Mouse (Mus musculus) forelimb bud, embryonic 11.5 days (tissue): ENCODE data around the gene Trap1.
"Not testable (repeated sequence)": the region's sequence is repeated elsewhere in the genome, so short reads cannot be mapped to it uniquely, and the experiment has no call there.

ENCODE experiments used
- DNase-seq: peaks from one replicate; pipeline ENCODE4 v3.0.0-alpha.2; 2012; ENCODE audit warnings: low read depth, low spot score

Gene Trap1

DNA sequence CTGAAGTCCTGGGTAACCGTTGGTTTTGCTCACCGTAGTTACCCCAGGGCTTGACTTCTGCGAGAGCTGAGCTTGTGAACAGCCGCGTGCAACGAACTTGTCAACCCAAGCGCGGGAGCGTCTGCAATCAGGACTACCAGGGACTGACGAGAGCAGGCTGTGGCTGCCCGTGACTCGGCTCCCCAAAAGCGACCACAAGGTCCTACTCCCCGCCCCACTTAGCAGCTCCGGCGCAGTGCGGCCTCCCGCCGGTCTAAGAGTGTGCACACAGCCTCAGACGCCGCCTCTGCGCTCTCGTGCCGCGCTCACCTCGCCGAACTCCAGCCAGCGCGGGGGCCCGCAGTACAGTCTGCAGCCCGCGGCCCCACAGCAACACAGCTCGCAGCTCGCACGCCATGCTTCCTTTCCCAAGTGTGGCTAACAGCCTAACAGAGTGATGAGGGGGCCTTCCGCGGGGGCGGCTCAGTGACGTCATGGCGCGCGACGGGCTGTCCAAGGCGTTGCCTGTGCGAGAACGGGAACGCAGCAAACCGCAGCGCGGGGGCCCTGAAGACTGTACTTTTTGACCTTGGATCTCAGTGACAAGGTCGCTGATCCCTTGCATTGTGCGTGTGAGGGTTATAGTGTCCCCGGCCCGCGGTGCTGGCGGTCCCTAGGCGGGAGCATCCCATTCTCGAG, at the start of gene Trap1:
Gene Trap1 (minus strand): TSS at position 444 of the 678 bp plus-strand sequence.
- DNase-seq = peak; percentile 85

DNA sequence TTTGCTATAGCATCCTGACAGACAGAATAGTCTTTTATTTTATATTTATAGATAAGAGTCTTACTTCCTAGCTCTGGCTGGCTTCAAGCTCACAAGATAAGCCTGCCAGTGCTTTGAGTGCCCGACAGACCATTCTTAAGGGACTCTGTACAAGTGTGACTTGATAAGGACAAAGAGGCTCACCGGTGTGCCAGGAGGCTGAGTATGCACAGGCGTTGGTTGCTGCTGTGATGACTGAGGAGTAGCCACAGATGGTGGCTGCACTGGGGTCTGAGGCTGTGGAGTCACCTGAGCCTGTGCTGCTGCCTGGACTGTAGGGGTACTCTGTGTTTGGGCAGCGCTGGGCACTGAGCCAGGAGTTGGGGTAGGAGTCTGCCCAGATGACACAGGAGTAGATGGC, 39.4 kb upstream of the Trap1 start:
- no peak for DNase-seq

DNA sequence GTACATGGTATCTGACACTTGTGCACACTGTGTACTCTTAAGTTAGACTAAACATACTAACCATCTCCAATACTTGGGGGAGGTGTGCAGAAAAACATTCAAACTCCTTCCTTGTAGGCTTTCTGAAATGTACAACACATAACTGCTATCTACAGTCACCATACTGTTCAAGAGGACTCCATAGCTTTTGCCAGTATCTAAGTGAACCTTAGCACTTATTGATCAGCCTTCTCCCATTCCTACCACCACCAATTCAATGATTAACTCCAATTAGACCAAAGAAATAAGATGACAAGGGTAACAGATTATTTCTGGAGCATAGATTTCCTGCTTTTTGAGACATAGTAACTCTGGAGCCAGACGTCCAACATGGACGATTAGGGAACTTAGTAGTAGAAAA, 22.7 kb upstream of the Trap1 start:
- DNase-seq = no peak

- no peak for DNase-seq
Measured at GRCm38 (mm10) chr16:4097521-4097920, 19.9 kb upstream of the Trap1 start.

DNA sequence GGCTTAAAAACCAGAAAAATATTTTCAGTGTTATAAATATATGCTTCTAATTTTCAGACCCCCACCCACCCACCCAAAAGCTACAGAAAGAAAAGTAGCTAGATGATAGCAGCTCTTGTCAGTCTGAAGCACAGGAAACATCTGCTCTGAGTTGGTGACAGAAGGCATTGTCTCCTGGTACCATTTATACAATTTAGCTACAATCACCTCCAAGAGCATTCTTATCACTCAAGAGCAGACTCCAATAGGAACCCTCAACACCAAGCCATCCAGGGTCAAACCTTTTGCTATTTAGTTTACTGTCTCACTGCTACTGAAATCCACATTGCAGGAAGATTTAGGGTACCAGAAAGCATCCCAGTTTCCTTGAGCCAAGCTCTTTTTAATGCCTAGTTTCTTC, 19.3 kb upstream of the Trap1 start:
- no peak for DNase-seq

DNA sequence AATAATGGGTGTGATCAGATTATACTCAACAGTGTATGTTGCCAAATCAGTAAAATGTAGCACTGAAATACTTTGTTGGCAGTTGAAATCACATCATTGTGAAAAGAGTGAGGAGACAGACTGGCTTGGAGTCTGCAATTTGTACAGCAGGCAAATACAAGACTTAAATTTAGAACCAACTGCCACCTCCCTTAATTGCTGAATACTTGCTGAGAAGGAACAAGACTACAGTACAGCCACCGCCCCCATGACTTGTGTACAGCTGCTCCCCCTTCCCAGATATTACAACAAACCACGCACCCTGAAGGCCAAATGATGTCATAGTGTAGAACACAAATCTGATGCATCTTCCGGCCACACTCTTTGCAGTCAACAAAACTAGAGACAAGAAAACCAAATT, 18.5 kb upstream of the Trap1 start:
- no peak for DNase-seq

GRCm38 (mm10) chr16:4087214-4087913, 9.7 kb upstream of the Trap1 start:
- DNase-seq = no peak

DNA sequence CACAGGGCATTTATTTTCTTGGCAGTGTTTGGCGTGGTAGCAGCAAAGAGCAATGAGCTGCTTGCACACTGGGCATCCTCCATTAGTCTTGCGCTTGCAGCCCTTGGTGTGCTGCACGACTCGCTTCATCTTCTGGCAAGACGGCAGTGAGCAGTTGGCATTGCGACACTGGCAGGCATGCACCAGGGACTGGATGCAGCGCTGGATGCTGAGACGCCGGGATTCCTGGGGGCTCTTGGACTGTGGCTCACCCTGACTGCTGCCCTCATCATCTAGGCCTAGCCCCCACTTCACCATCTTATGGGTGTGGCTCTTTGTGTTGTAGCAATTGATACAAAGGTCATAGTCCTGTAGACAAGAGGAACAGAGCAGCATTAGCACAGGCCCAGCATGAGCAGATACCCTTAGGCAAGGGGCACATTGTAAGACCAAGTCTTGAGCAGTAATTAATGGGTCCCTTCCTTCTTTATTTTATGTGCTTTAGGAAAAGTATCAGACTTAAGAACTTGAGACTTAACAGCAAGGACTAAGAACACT, 8.3 kb upstream of the Trap1 start:
- DNase-seq = no peak

- DNase-seq = no peak
Measured at GRCm38 (mm10) chr16:4085051-4085450, 7.4 kb upstream of the Trap1 start.

- not testable (repeated sequence) for DNase-seq
Measured at GRCm38 (mm10) chr16:4080419-4080818, 2.8 kb upstream of the Trap1 start.

GRCm38 (mm10) chr16:4079656-4080055, 2.0 kb upstream of the Trap1 start:
- no peak for DNase-seq

- DNase-seq = not testable (repeated sequence)
Measured at GRCm38 (mm10) chr16:4078302-4078701, 675 bp upstream of the Trap1 start.

GRCm38 (mm10) chr16:4074836-4075235, 2.8 kb downstream of the Trap1 start:
- no peak for DNase-seq

- no peak for DNase-seq
Measured at GRCm38 (mm10) chr16:4074297-4074696, 3.3 kb downstream of the Trap1 start.

GRCm38 (mm10) chr16:4068588-4068987, 9.0 kb downstream of the Trap1 start:
- DNase-seq = peak; percentile 18

GRCm38 (mm10) chr16:4064945-4065344, 12.7 kb downstream of the Trap1 start:
- DNase-seq = no peak

DNA sequence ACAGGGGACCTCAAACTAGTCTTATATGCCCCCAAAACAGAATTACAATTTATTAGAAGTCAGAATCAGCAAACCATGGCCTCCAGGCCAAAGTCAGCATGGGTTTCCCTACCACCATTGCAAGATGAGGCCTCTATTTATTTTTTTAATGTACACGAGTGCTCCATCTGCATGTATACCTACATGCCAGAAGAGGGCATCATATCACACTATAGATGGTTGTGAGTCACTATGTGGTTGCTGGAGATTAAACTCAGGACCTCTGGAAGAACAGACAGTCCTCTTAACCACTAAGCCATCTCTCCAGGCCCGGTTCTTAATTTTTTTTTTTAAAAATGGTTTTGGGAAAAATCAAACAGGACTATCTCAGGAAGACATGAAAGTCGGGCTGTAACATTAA, 23.8 kb downstream of the Trap1 start:
- DNase-seq = no peak

DNA sequence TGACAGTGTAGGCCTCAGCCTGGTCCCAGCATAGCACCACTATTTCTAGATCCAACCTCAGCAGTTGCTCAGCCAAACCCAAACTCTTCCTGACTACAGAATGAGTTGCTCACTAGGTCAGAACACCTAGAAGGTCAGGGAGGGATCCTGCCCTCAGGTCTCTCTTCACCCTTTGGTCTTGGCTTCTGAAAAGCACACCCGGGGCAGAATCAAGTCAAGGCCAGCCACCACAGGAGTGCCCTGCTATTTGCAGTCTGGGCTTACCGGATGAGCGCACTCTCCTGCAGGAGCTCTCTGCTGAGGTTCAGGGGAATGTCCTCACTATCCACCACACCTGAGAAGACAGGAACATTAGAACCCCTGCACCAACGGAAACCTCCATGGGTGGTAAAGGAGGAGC, 25.0 kb downstream of the Trap1 start:
- no peak for DNase-seq

- DNase-seq = no peak
Measured at GRCm38 (mm10) chr16:4045524-4045923, 32.1 kb downstream of the Trap1 start.

DNA sequence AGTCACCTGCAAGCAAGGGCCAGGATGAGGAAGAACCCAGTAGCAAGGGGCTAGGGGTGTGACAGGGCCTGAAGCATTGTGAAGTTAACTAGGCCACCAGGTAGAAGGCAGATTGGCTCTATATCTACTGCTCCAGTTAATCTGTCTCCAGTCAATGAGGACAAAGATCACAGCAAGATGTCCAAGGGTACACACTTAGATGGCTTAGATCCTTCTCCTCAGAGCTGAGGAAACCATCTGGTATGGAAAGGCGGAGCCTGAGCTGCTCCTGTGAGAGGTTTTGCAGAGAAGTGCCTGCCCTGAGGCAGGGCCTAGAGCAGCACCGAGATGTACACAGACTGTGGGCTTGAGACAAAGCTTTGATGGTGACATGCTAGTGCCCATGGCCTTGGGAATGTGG, 33.5 kb downstream of the Trap1 start:
- no peak for DNase-seq

GRCm38 (mm10) chr16:4041646-4042045, 36.0 kb downstream of the Trap1 start:
- no peak for DNase-seq

DNA sequence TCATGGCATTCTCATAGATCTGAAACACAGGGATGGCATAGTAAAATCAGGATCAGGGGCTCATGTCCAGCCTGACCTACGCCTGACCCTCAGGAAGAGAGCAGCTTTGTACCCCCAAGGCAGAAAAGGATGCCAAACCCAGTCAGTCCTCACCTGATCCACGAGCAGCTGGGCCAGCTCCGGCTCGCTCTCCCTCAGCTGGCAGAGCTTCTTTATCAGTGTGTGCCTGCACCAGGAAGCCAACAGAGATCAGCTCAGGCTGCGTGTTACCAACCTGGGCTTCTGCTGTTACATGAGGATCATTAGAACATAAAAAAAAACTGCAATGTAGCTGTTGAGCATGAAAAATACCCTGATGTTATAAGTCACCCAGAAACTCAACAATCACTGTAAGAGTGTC, 37.4 kb downstream of the Trap1 start:
- no peak for DNase-seq

GRCm38 (mm10) chr16:4037690-4038089, 39.9 kb downstream of the Trap1 start:
- no peak for DNase-seq
